Mouse (Mus musculus) spleen, adult 10 weeks (tissue): ENCODE results near the gene Cenpq. TPM values are rescaled to one million over a fixed set of nuclear protein-coding genes. Genes with fewer than 3 reads are reported as not detected.

Source experiments
- polyA plus RNA-seq: library from polyadenylated mRNA; stranded (reverse); fragments of 350-450 nt; fragmentation: Illumina TruSeq; extraction: RNeasy Lipid Tissue Mini Kit (QIAGEN cat#74804); gene quantifications from one replicate; pipeline ENCODE4 v1.2.3, GENCODE M21; 2015; ENCODE audit warnings: low replicate concordance; ENCODE audit not compliant: insufficient read depth

Gene Cenpq
- polyA plus RNA-seq: 33.6 TPM

DNA sequence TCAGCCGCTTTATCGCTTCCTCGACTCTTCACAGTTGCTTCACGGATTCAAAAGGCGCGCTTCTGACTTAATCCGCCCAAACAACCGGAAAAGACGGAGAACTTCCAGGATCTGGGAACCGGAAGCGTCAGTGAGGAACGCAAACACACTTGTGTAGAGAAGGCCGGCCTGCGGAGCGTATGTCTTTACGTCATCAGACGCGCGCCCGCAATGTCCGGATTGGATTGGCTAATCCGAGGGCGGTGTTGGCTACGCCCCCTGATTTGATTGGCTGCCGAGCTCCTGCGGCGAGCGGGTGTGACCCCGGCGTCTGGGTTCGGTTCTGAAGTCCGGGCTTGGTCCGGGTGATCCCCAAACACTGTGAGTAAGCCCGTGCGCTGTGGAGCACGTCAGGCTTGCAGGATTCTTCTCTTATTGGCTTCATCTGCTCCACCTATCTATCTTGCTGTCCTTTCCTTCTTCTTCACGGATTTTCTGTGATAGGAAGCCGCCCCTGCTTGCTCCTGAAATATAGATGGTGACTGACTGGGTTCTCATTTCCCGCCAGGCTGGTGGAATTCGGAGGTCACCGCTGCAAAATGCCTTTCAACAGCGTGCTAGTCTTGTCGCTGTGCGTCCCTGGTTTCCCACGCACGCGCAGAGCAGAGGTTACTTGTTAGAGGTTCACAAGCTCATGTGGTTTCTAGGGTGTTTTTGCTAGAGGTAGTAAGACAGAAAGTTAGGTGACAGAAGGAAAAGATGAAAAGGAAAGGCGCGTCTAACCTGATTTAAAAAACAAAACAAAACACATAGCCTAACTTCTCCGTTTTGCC is at the start of gene Cenpq, which contains the start of gene Mut:
Cenpq (minus strand) TSS at position 628 of the 812 bp plus-strand sequence.
Mut (plus strand) TSS at position 266 of the 812 bp plus-strand sequence.

GRCm38 (mm10) chr17:40914250-40914649 is 20.6 kb downstream of the Cenpq start, which contains the start of gene Glyatl3:
Glyatl3 (minus strand) TSS chr17:40914350.

DNA sequence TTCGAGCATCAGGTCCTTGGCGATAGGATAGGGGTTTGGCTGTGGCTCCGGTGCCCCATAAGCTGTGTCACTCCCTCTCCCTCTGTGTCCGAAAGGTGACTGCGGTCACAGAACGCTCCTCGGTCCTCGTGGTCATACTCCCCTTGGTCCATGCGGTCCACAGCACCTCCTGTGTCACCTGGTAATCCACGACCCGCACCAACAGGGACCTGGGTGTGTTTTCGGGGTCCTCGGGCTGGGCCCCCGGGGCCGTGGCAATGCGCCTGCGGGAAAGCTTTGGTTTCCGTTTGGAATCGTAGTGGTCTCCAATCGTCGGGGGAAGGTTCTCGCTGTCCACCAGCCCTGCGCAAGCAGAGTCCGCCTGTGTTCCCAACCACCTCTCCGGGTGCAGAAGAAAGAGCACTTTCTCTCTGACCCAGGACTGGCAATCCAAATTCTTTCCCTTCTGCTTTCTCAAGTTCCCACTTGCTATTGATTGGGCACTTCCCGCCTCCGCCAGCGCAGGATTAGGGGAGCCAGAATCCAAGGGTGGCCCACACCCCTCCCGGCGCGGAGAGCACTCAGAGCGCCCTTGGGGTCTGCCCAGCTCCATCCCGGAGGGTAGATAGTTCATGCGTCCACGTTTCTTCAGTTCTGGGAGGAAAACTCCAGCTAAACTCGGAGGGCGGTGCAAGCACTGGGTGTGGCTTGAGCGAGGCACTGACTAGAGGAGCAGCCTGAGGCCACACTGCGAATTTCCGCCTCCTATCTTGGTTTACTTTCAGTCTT is 54.7 kb downstream of the Cenpq start, which contains the start of gene 9130008F23Rik:
9130008F23Rik (minus strand) TSS at position 636 of the 768 bp plus-strand sequence.

Other genes starting within 250 kb of the Cenpq start
- gene Esp1, start 207.9 kb downstream of the Cenpq start, polyA plus RNA-seq: not detected
- 0.18 TPM for gene Crisp2, start 128.0 kb downstream of the Cenpq start, polyA plus RNA-seq
- gene Rhag, start 123.9 kb downstream of the Cenpq start, polyA plus RNA-seq: 22.1 TPM
- gene 9130008F23Rik, start 54.5 kb downstream of the Cenpq start, polyA plus RNA-seq: 2.4 TPM
- not detected for gene Glyatl3, start 20.7 kb downstream of the Cenpq start, polyA plus RNA-seq
- 21.7 TPM for gene Mut, start 362 bp downstream of the Cenpq start, polyA plus RNA-seq